Mouse (Mus musculus): Measurements from ENCODE around the gene Naa50. TPM values are rescaled to one million over a fixed set of nuclear protein-coding genes. Genes with fewer than 3 reads are reported as not detected.

Gene Naa50
- total RNA-seq, 1 experiment: 72.5 TPM

GRCm38 (mm10) chr16:44122122-44122521 is 17.5 kb upstream of the Naa50 start:
- peaks cover 0 to 2% of the 10 kb centered on the region in 2 experiments; a peak in 1 of 4 replicates for H3K4me1 ChIP-seq (ENCODE audit: control insufficient read depth in 2 of 2, insufficient read depth in 2 of 2, low read length in 2 of 2, poor library complexity in 1 of 2)
- no peaks in the 10 kb centered on the region for H3K36me3 ChIP-seq (ENCODE audit: control insufficient read depth, insufficient read depth, low read length, poor library complexity, severe bottlenecking)
- H3K4me3 ChIP-seq (ENCODE audit: insufficient read depth in 1 of 2, low read depth in 1 of 2, low read length in 2 of 2, poor library complexity in 1 of 2, severe bottlenecking in 1 of 2): no peak overlapping the region
- no peak overlapping the region for H3K27ac ChIP-seq (ENCODE audit: insufficient read depth, low read depth, low read length, poor library complexity, severe bottlenecking)
- in situ Hi-C loops (cut with MboI; ENCODE audit: low sequenced_read_pairs in 2 of 2, unreplicated experiment in 2 of 2): no loop called here
- DNase-seq (ENCODE audit: low read depth, low spot score): no peak
- no peaks in the 10 kb centered on the region for H3K9me3 ChIP-seq (ENCODE audit: control insufficient read depth, insufficient read depth, low read depth, low read length)
- TF ChIP-seq ZC3H11A (IDR thresholded peaks at IDR 0.05; ENCODE audit: borderline replicate concordance, low read depth, low read length): no peak
- no peak for TF ChIP-seq ZNF384 (IDR thresholded peaks at IDR 0.05; ENCODE audit: low read depth, low read length)
- TF ChIP-seq CHD2 (IDR thresholded peaks at IDR 0.05; ENCODE audit: low read depth, low read length): no peak
- no peak for TF ChIP-seq HCFC1 (IDR thresholded peaks at IDR 0.05; ENCODE audit: borderline replicate concordance, insufficient read depth, low read length)
- TF ChIP-seq MAFK (IDR thresholded peaks at IDR 0.05; ENCODE audit: insufficient read depth, low read depth, low read length): no peak
- H3K9ac ChIP-seq (ENCODE audit: insufficient read depth, low read depth, low read length, poor library complexity, severe bottlenecking): no peak overlapping the region

- no peak for DNase-seq (ENCODE audit: low read depth, low spot score)
- in situ Hi-C loops (cut with MboI; ENCODE audit: low sequenced_read_pairs in 2 of 2, unreplicated experiment in 2 of 2): no loop called here
Measured at GRCm38 (mm10) chr16:44122574-44122973, 17.1 kb upstream of the Naa50 start.

GRCm38 (mm10) chr16:44122982-44123725 is 16.5 kb upstream of the Naa50 start:
- no peak overlapping the region for H3K4me3 ChIP-seq (ENCODE audit: insufficient read depth in 1 of 2, low read depth in 1 of 2, low read length in 2 of 2, poor library complexity in 1 of 2, severe bottlenecking in 1 of 2)
- H3K9me3 ChIP-seq (ENCODE audit: control insufficient read depth, insufficient read depth, low read depth, low read length): no peaks in the 10 kb centered on the region
- H3K9ac ChIP-seq (ENCODE audit: insufficient read depth, low read depth, low read length, poor library complexity, severe bottlenecking): no peak overlapping the region
- H3K27ac ChIP-seq (ENCODE audit: insufficient read depth, low read depth, low read length, poor library complexity, severe bottlenecking): no peak overlapping the region
- no peak for TF ChIP-seq ZC3H11A (IDR thresholded peaks at IDR 0.05; ENCODE audit: borderline replicate concordance, low read depth, low read length)
- no peak for TF ChIP-seq HCFC1 (IDR thresholded peaks at IDR 0.05; ENCODE audit: borderline replicate concordance, insufficient read depth, low read length)
- TF ChIP-seq ZNF384 (IDR thresholded peaks at IDR 0.05; ENCODE audit: low read depth, low read length): no peak
- no peak for TF ChIP-seq CHD2 (IDR thresholded peaks at IDR 0.05; ENCODE audit: low read depth, low read length)
- TF ChIP-seq MAFK (IDR thresholded peaks at IDR 0.05; ENCODE audit: insufficient read depth, low read depth, low read length): no peak
- H3K36me3 ChIP-seq (ENCODE audit: control insufficient read depth, insufficient read depth, low read length, poor library complexity, severe bottlenecking): no peaks in the 10 kb centered on the region
- H3K4me1 ChIP-seq (ENCODE audit: control insufficient read depth in 2 of 2, insufficient read depth in 2 of 2, low read length in 2 of 2, poor library complexity in 1 of 2): peaks cover 0 to 2% of the 10 kb centered on the region in 2 experiments; a peak in 1 of 4 replicates
- in situ Hi-C loops (cut with MboI; ENCODE audit: low sequenced_read_pairs in 2 of 2, unreplicated experiment in 2 of 2): no loop called here
- no peak for DNase-seq (ENCODE audit: low read depth, low spot score)

More at GRCm38 (mm10) chr16:44122574-44122973, 17.1 kb upstream of the Naa50 start:
- H3K36me3 ChIP-seq (ENCODE audit: control insufficient read depth, insufficient read depth, low read length, poor library complexity, severe bottlenecking): no peaks in the 10 kb centered on the region
- H3K4me3 ChIP-seq (ENCODE audit: insufficient read depth in 1 of 2, low read depth in 1 of 2, low read length in 2 of 2, poor library complexity in 1 of 2, severe bottlenecking in 1 of 2): no peak overlapping the region
- H3K9ac ChIP-seq (ENCODE audit: insufficient read depth, low read depth, low read length, poor library complexity, severe bottlenecking): no peak overlapping the region
- H3K9me3 ChIP-seq (ENCODE audit: control insufficient read depth, insufficient read depth, low read depth, low read length): no peaks in the 10 kb centered on the region
- H3K27ac ChIP-seq (ENCODE audit: insufficient read depth, low read depth, low read length, poor library complexity, severe bottlenecking): no peak overlapping the region
- peaks cover 0 to 2% of the 10 kb centered on the region in 2 experiments; a peak in 1 of 4 replicates for H3K4me1 ChIP-seq (ENCODE audit: control insufficient read depth in 2 of 2, insufficient read depth in 2 of 2, low read length in 2 of 2, poor library complexity in 1 of 2)
- TF ChIP-seq ZNF384 (IDR thresholded peaks at IDR 0.05; ENCODE audit: low read depth, low read length): no peak
- TF ChIP-seq MAFK (IDR thresholded peaks at IDR 0.05; ENCODE audit: insufficient read depth, low read depth, low read length): no peak
- TF ChIP-seq HCFC1 (IDR thresholded peaks at IDR 0.05; ENCODE audit: borderline replicate concordance, insufficient read depth, low read length): no peak
- no peak for TF ChIP-seq CHD2 (IDR thresholded peaks at IDR 0.05; ENCODE audit: low read depth, low read length)
- TF ChIP-seq ZC3H11A (IDR thresholded peaks at IDR 0.05; ENCODE audit: borderline replicate concordance, low read depth, low read length): no peak

- no peak for TF ChIP-seq ZC3H11A (IDR thresholded peaks at IDR 0.05; ENCODE audit: borderline replicate concordance, low read depth, low read length)
- TF ChIP-seq ZNF384 (IDR thresholded peaks at IDR 0.05; ENCODE audit: low read depth, low read length): no peak
- TF ChIP-seq CHD2 (IDR thresholded peaks at IDR 0.05; ENCODE audit: low read depth, low read length): no peak
- TF ChIP-seq MAFK (IDR thresholded peaks at IDR 0.05; ENCODE audit: insufficient read depth, low read depth, low read length): no peak
- TF ChIP-seq HCFC1 (IDR thresholded peaks at IDR 0.05; ENCODE audit: borderline replicate concordance, insufficient read depth, low read length): no peak
- in situ Hi-C loops (cut with MboI; ENCODE audit: low sequenced_read_pairs in 2 of 2, unreplicated experiment in 2 of 2): no loop called here
- peaks cover 0 to 2% of the 10 kb centered on the region in 2 experiments; a peak in 1 of 4 replicates for H3K4me1 ChIP-seq (ENCODE audit: control insufficient read depth in 2 of 2, insufficient read depth in 2 of 2, low read length in 2 of 2, poor library complexity in 1 of 2)
- DNase-seq (ENCODE audit: low read depth, low spot score): no peak
- no peak overlapping the region for H3K27ac ChIP-seq (ENCODE audit: insufficient read depth, low read depth, low read length, poor library complexity, severe bottlenecking)
- no peak overlapping the region for H3K9ac ChIP-seq (ENCODE audit: insufficient read depth, low read depth, low read length, poor library complexity, severe bottlenecking)
- no peaks in the 10 kb centered on the region for H3K36me3 ChIP-seq (ENCODE audit: control insufficient read depth, insufficient read depth, low read length, poor library complexity, severe bottlenecking)
- no peaks in the 10 kb centered on the region for H3K9me3 ChIP-seq (ENCODE audit: control insufficient read depth, insufficient read depth, low read depth, low read length)
- no peak overlapping the region for H3K4me3 ChIP-seq (ENCODE audit: insufficient read depth in 1 of 2, low read depth in 1 of 2, low read length in 2 of 2, poor library complexity in 1 of 2, severe bottlenecking in 1 of 2)
Measured at GRCm38 (mm10) chr16:44123786-44124185, 15.8 kb upstream of the Naa50 start.

Measured in ES-E14 (cell line).